Mouse (Mus musculus): Measurements from ENCODE around the gene P4ha1.
A peak's percentile ranks its signal among the peaks of the same experiment; 100 is the strongest.

The P4ha1 gene

DNA sequence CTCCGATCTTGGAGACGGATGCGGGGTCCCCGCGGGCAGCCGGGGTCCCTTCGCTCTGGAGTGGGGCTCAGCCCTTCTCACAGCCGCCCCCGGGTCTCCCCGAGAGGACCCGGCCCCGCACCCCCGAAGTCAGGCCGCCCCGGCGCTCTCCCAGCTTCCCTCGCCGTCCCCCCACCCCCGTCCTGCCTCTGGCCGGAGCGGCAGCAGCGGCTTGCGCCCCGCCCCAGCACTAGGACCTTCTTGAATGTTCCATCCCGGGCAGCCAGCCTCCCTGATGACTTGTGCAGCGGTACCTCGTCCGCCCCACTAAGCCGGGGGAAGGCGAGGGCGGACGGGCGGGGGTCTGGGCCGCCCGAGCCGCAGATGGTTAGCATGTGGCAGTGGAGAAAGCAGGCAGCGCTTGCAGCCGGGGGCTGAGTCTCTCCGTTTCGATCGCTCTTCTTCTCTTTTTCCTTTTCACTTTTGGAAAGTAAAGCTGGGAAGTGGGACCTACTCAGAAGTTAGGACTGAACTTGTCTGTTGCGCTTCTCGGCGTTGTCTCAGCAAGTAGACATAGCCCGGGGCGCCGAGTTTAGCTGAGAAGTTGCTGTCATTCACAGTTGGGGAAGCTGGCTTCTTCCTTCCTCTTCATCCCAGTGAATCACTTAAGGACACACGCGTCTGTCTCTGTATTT is 529 bp downstream of the P4ha1 start:
- DNase-seq (ENCODE audit: low read depth), result no peak

DNA sequence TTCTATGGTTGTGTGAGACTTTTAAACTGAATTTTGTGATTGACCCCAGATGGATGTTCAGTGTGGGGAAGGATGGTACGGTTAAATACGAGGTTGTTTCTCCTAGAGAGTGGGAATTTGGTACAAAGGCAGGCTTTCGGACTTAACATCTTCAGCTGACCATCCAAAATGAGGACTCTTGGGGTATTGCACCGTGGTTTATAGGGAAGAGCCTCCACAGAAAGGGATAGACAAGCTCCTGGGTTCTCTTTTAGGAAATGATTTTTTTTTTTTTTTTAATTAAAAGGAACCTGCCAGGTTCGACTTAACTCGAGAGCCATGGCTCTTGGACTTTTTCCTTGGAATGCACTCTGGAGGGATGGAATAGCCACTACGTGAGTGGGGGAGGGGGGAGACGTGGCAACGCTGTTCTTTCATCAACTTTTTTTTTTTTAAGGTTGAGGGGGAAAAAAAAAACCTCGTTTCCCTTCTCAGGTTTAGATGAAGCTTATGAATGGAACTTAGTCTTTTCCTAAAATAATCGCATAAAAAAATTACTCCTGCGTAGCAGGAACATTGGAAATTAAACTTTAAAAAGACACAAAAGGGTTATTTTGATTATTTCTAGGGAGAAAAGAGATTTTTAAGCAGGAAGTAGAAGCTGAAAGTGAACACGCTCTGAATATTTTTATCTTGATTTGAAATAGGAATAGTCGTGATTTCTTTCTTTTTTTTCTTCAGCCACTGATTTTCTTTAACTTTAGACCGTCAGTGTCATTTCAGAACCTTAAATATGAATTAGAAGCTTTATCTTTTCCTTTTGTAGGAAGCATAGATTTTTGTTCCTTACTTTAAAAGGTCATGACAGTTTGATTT is 1.4 kb downstream of the P4ha1 start:
- no peak for DNase-seq (ENCODE audit: low read depth)

DNA sequence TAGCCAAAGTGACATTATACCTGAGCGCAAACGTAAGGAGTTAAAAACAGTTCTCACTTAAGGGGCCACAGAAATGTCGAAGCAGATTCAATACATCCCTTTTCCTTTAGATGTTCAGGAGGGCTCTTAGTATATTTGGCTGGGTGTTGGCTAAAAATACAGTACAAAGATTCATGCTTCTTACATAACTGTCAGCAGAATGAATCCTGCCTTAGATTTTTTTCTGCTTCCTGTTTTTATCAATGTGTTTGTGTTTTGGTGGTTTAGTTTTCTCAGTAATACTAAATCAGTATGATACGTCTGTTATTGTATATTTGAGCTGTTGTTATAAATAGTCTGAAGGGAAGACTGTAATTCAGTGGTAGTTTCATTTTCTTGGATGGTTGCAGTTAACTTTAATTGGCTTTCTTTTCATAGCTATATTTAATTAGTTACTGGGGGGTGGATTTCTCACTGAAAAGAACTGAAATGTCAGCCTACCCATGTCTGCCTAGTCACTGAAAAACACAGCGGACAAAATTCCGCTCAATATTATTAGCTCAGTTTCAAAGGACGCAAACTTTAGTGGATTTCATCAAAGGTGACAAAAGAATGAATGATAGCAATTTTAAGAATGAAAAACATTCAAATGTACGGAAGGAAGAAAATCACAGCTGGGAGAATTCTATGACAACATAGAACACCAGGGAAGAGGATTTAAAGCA is 3.7 kb downstream of the P4ha1 start:
- DNase-seq (ENCODE audit: low read depth), result no peak

DNA sequence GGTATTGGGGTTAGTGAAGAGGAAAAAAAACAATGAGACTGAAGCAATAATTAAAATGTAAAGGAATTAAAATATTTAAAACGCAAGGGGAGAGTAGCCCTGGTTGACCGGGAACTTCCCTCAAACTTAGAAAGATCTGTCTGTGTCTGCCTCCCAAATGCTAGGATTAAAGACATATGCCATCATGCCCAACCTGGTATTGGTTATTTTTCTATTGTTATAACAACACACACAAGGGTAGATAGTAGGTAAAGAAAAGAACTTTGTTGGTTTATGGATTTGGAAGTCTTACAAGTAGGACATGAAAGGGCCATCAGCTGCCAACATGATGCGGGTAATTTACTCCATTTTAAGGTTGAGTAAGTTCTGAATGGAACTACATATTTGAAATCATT is 4.2 kb downstream of the P4ha1 start:
- DNase-seq (ENCODE audit: low read depth), result no peak

DNA sequence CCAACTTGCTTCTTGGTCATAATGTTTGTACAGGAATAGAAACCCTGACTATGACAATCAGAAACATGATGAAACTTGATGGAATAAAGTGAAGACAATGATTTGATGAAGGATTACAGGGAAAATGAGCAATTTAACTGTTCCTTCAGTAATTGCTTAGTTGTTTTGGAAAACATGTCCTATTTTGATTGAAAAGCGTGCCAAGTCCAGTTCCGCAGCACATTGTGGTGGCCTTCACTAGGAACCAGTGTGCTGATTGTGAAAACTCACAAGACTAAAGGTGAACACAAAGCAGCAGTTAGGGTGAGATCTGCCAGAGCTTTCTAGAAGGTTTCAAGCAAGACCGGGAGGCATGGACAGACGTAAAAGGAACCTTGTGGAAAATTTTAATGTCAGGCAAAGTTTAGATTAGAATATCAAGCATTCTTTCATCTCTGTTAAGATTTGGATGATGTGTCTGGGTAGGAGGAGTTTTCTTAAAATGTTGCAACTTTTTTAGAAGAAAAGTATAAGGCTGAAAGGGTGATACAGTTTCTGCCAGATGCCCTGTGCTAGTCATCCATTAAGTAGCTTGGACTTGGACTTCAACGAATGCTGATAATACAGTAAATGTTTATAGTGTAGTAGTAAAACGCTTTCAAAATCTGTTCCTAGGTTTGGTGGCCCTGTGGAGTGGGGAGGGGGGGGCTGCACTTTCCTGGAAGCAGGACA is 8.6 kb downstream of the P4ha1 start:
- DNase-seq (ENCODE audit: low read depth), result no peak

DNA sequence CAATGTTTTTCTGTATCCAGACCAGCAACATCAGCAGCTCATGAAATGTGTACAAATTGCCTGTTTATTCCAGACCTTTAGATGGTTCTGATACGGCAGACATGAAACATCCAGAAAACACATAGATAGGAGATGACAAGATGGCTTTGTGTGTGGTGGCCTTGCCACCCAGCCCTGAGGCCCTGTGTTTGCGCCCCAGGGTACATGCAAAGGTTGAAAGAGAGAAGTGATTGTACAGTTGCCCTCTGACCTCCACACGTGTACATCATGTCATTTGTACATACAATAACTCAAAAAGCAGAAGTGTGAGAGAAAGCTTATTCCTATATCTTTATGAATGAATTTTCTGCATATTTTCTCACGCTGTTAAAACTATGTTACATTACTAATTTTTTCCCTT is 10.3 kb downstream of the P4ha1 start:
- no peak for DNase-seq (ENCODE audit: low read depth)

DNA sequence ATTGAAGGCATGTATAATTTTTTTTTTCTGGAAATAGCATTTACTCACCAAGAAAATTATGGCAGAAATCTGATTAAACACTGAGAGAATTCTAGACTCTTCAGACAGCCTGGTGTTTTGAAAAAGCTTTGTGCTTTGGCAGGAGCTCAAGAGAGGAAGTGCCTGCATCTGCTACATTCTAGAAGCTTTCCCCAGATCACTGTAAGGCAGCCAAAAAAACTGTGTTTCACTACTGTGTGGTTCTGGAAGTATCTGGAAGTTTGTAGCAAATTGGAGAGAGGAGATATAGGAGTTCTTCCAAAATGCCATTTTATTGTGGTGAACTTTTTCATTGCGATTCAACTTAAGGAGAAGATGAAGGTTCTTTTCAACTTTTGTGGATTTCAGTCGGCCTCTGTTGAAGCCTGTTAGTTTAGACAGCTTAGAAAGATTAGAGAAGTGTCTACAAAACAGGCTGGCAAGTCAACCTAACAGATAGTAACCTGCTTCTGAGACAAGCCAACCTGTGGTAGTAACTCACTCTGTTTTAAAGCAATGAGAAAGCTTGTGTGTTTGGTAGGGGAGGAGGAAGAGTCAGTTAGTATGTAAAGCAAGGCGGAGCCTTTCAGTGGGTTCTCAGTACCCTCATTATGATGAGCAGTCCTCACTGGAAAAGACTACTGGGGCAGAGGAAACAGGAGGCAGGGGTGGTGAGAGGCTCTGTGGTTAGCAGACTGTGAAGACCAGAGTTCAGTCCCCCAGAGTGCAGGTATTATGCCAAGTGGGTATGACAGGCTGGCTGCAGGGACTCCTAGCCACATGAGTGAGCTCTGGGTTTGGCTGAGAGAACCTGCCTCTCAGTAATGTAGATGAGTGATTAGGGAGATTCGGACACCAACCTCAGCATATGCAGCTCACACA is 12.1 kb downstream of the P4ha1 start:
- peak; percentile 57 for DNase-seq (ENCODE audit: low read depth)

DNA sequence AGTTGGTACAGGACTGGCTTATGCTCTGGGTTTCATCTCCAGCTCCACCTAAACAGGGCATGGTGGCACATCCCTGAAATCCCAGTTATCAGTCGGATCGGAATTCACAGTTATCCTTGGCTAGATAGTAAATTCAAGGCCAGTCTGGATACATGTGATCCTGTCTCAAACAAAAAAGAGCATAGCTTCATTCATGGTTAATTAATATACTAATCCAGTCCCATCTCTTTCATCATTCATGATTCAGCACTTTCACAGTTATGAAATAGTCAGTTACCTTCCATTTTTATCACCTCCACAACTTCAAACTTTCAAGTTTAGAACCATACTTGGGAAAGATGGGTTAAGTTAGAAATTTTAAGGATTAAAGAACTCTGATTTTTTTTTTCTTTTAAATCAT is 13.0 kb downstream of the P4ha1 start:
- no peak for DNase-seq (ENCODE audit: low read depth)

DNA sequence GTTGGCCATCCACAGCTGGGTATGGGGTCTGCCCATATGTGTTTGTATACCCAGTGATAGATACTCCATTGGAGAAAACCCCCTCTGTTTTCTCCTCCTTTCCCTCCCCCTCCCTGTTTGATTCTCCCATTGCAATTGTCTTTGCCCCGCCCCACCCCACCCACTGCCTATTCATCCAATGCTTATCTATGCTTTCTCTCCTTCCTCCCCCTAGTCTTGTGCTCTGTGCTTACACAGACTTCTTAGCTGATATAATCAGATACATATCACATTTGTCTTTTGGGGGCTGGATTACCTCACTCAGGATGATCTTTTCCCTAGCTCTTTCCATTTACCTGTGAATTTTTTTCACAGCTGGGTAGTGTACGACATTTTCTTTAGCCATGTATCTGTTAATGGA is 23.5 kb downstream of the P4ha1 start:
- no peak for DNase-seq (ENCODE audit: low read depth)

DNA sequence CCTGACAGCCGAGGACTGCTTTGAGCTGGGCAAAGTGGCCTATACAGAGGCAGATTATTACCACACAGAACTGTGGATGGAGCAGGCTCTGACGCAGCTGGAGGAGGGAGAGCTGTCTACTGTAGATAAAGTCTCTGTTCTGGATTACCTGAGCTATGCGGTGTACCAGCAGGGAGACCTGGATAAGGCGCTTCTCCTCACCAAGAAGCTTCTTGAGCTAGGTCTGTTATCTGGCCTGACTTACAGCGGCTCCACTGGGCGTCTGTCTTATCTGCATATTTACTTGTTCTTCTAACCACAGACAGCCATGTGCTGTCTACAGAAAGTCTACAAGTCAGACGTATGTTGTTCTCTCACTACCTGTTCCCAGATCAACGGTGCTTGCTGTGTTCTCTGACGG is 25.1 kb downstream of the P4ha1 start:
- no peak for DNase-seq (ENCODE audit: low read depth)

DNA sequence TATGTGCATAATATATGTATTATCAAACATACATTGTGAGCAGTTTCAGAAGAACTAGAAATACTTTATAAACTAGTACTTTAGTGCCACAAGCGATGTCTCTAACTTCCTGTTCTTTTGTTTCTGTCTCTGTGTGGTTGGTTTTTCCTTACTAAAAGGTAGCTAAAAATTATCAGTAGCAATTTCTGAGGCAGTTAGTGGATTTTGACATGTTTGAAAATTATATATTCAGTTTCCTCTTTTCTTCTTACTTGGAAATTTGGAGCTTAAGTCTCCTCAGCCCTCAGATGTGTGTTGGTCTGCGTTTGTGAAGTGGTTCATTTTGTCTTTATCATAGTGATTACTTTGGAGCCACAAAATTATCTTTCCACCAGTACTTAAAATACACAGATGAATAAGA is 26.4 kb downstream of the P4ha1 start:
- no peak for DNase-seq (ENCODE audit: low read depth)

DNA sequence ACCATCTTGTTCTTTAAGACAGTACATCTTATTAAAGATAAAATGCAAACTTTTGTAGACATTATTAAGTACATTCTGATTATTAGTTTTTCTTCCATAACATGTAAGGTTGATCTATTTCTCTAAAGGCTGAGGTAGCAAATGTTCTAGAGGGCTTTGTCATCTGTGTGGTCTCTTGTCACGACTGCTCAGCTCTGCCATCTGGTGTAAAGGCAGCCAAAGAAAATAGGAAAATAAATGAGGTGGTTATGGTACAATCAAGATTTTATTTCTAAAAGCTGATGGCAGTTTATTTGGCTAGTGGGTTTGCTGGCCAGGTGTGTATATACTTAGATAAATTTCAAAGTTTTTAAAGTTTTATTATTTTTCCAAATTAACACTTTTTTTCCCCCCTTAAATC is 30.0 kb downstream of the P4ha1 start:
- no peak for DNase-seq (ENCODE audit: low read depth)

DNA sequence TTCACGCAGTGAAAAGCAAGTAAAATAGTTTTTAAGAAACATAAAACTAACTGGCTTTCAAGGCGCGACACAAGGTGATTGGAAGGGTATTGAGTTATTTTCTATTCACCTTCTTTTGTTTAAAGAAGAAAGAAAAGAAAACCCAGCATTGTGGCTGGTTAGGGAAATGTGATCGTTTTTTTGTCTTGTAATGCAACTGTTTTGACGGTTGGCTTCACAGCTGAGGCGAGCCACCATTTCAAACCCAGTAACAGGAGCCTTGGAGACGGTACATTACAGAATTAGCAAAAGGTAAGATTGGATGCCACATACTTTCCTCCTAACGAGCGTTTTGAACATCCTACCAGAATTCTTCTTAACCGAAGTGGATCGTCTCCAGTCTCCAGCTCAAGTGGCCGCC is 31.0 kb downstream of the P4ha1 start:
- DNase-seq (ENCODE audit: low read depth), result no peak

DNA sequence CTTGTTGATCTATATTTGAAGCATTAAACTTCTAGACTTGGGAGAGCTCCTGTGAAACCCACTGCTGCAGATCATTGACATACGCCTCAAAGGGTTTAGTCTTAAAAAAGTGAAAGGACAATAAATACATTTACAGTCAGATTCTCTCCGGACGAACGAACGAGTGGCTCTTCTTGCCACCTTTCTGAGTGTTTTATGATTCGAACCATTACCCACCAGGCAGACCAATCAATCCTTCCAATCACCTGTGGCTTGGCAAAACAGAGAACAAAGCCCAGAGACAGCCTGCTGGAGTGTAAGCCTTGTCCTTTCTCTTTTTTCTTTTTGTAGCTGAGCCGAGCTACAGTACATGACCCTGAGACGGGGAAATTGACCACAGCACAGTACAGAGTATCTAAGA is 31.9 kb downstream of the P4ha1 start:
- DNase-seq (ENCODE audit: low read depth), result no peak

DNA sequence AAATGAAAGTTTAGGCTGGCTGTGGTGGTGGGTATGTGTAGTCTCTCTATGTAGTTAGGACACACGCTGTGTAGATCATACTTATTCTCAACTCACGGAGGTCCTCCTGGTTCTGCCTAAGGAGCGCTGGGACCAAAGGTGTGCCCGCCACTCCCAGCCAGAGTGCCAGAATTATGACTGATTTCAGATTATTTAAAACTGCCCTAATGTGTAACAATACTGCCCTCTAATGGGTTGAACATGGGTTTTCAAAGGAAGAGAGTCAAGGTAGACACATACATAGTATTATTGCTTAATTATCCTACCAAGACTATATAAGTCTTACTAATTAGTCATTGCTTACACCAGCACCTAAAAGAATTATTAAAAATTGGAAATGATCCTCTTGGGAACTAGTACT is 35.6 kb downstream of the P4ha1 start:
- DNase-seq (ENCODE audit: low read depth), result peak; percentile 41

DNA sequence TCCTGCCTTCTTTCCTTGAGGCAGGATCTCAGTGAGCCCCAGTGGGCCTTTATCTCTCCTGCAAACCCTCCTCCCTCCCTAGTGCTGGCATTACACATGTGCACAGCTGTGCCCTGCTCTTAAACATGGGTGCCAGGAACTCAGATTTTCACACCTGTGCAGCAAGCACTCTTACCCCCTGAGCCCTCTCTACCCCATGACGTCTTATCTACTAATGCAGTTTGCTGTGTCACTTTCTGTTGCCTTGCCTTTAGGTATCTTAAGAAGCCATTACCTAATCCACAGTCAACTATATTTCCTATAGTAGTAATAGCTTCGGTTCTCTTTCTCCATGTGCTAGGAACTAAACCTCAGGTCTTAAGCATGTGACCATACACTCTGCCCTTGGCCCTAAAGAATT is 40.1 kb downstream of the P4ha1 start:
- DNase-seq (ENCODE audit: low read depth), result no peak

DNA sequence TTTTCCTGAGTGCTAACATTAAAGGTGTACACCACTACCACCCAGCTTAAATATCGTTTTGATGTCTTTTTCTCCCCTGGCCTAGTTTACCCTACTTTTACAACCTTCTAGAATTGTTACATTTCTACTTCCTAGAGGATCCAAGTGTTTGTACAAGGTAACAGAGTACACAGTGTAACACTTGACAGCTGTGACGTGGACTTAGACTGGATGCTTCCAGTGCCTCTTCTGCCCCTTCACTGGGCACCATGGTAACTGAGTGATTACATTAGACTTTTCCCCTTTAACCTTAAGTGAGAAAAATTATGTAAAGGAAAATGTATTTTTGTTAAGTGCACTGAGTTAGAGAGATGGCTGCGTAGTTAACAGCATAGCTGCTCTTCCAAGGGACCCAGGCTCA is 41.5 kb downstream of the P4ha1 start:
- DNase-seq (ENCODE audit: low read depth), result no peak

DNA sequence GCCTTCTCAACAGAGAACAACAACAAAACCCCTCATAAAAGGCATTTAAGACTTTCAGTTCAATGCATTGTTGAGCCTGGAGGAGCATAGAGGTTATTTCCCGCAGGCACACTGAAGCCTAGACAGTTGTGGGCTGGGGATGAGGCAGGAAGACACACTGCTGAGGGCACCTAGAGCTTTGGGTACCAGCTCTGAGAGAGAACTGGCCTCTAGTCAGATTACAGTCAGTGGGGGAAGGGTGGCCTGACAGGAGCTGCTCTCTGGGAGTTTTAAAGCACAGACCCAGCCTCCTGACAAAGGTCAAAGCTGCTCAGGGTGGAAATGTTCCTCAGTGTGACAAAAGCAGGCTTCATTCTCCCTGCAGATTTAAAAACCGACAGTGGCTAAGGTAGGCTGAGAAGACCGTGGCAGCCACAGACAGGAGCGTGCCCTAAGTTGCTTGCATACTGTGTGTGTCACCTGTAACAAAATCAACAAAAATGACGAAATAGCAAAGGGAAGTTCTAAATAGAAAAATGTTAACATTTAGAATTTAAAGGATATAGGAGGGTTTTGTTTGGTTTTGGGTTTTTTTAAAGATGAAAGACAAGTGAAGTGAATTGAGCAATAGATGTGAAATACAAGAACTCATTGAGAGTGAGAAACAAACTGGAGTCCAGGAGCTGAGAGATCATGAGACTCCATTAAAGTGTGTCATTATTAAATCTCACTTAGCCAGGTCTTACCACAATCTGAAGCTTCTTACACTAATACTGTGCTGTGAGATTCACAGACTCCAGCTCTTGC is 42.9 kb downstream of the P4ha1 start:
- DNase-seq (ENCODE audit: low read depth), result no peak

DNA sequence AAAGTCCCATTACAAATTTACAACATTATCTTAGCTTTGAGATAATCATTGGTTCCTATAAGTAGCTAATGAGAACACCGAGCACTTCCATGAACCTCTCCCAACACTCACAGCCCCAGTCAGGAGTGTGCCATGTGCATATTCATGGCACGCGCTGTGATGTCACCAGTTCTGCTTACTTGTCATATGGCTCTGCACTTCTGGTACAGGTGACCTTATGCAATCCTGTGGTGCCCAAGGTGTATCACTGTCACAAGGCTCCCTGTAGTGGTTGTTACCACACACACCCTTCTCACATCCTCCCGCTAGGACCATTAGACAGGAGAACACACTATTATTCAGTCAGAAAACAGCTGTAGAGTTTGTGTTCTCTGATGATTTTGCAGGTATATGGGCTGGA is 43.6 kb downstream of the P4ha1 start:
- no peak for DNase-seq (ENCODE audit: low read depth)

DNA sequence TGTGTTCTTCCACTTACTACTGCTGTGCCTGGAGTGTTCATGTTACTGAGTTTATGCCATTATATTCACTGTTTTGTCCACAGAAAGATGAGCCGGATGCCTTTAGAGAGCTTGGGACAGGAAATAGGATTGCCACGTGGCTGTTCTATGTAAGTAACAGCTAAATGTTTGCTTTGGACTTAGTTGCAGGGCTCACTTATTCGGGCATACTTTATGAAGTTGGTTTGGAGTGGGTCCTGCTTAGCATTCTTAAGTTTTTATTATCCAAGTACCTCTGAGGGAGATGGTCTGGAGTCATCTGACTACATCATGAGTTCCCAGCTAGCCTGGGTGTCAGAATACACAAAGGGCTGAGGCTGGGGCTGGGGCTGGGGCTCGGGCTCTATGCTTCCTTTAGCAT is 44.1 kb downstream of the P4ha1 start:
- DNase-seq (ENCODE audit: low read depth), result no peak

DNA sequence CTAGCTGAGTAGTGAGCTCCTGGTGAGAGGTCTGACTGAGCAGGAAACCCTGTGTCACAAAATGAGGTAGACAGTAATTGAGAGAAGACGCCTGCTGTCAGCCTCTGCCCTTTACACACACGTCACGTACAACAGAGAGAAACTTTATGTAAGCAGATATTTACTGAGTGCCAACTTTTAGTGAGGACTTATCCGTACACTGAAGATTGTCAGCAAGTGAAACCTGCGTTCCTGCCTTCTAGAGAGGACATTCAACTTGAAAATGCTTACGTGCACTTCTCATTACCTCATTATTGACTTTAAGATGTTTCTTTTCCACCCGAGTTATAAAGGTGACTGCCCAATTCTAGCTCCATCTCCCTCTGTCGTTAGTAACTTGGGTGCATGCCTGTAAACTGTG is 45.6 kb downstream of the P4ha1 start:
- no peak for DNase-seq (ENCODE audit: low read depth)

All from naive thymus-derived CD4-positive, alpha-beta T cell, adult 2 months (primary cell).